Mouse (Mus musculus): Measurements from ENCODE around the gene Exoc6b. TPM values are rescaled to one million over a fixed set of nuclear protein-coding genes. Genes with fewer than 3 reads are reported as not detected.

Exoc6b gene
- polyA plus RNA-seq, 1 experiment from 2014 or later, result 15.2 TPM

- Histone ChIP-seq H3K27me3 (no peaks in the 10 kb centered on the region), H3K36me3 (no peaks in the 10 kb centered on the region), H3K4me3 (no peak overlapping the region), H3K27ac (no peak overlapping the region), H3K9me3 (replicated peaks) (no peaks in the 10 kb centered on the region), H3K4me2 (no peak overlapping the region), H3K9ac (no peak overlapping the region), H3K4me1 (replicated peaks) (no peaks in the 10 kb centered on the region)
- no peak for ATAC-seq (replicated peaks; ENCODE audit: insufficient number of reproducible peaks, insufficient read depth, low FRiP score, low read depth)
- 59% methylated on average over 2 of the region's 2 CpGs for WGBS
Measured at GRCm38 (mm10) chr6:84656680-84657079, 412.6 kb downstream of the Exoc6b start.

GRCm38 (mm10) chr6:84651902-84652301 lies 417.4 kb downstream of the Exoc6b start:
- no peak overlapping the region for H3K4me2 ChIP-seq
- H3K4me1 ChIP-seq (replicated peaks), result peaks cover 2% of the 10 kb centered on the region; the same call in 1 of the 2 replicates
- H3K27me3 ChIP-seq, result no peaks in the 10 kb centered on the region
- H3K9ac ChIP-seq, result no peak overlapping the region
- no peak overlapping the region for H3K4me3 ChIP-seq
- ATAC-seq (replicated peaks; ENCODE audit: insufficient number of reproducible peaks, insufficient read depth, low FRiP score, low read depth), result no peak
- H3K27ac ChIP-seq, result no peak overlapping the region
- no peaks in the 10 kb centered on the region for H3K9me3 ChIP-seq (replicated peaks)
- no peaks in the 10 kb centered on the region for H3K36me3 ChIP-seq
- 61% methylated on average over 3 of the region's 3 CpGs for whole genome bisulfite sequencing

- ATAC-seq (replicated peaks; ENCODE audit: insufficient number of reproducible peaks, insufficient read depth, low FRiP score, low read depth), result no peak
- no peaks in the 10 kb centered on the region for H3K27me3 ChIP-seq
Measured at GRCm38 (mm10) chr6:84647197-84647596, 422.1 kb downstream of the Exoc6b start.

GRCm38 (mm10) chr6:84646696-84647095 lies 422.6 kb downstream of the Exoc6b start:
- Histone ChIP-seq H3K9me3 (replicated peaks) (no peaks in the 10 kb centered on the region), H3K36me3 (no peaks in the 10 kb centered on the region), H3K4me1 (replicated peaks) (peaks cover 3% of the 10 kb centered on the region; the same call in 1 of the 2 replicates), H3K27ac (no peak overlapping the region), H3K4me2 (no peak overlapping the region), H3K4me3 (no peak overlapping the region), H3K9ac (no peak overlapping the region), H3K27me3 (no peaks in the 10 kb centered on the region)
- ATAC-seq (replicated peaks; ENCODE audit: insufficient number of reproducible peaks, insufficient read depth, low FRiP score, low read depth), result no peak
- 50% methylated on average over 2 of the region's 2 CpGs for WGBS

More at GRCm38 (mm10) chr6:84647197-84647596, 422.1 kb downstream of the Exoc6b start:
- Histone ChIP-seq H3K27ac (no peak overlapping the region), H3K36me3 (no peaks in the 10 kb centered on the region), H3K9ac (no peak overlapping the region), H3K4me1 (replicated peaks) (peaks cover 2% of the 10 kb centered on the region; the same call in 1 of the 2 replicates), H3K9me3 (replicated peaks) (no peaks in the 10 kb centered on the region), H3K4me2 (no peak overlapping the region), H3K4me3 (no peak overlapping the region)
- 43% methylated on average over 4 of the region's 4 CpGs for WGBS

GRCm38 (mm10) chr6:84641062-84641431 lies 428.3 kb downstream of the Exoc6b start:
- ATAC-seq (replicated peaks; ENCODE audit: insufficient number of reproducible peaks, insufficient read depth, low FRiP score, low read depth), result no peak
- Histone ChIP-seq H3K27ac (no peak overlapping the region), H3K4me1 (replicated peaks) (peaks cover 16% of the 10 kb centered on the region), H3K9me3 (replicated peaks) (no peaks in the 10 kb centered on the region), H3K27me3 (no peaks in the 10 kb centered on the region), H3K36me3 (no peaks in the 10 kb centered on the region), H3K4me2 (no peak overlapping the region), H3K9ac (no peak overlapping the region), H3K4me3 (no peak overlapping the region)
- WGBS, result 44% methylated on average over 4 of the region's 4 CpGs

- Histone ChIP-seq H3K9ac (no peak overlapping the region), H3K9me3 (replicated peaks) (no peaks in the 10 kb centered on the region), H3K27me3 (no peaks in the 10 kb centered on the region), H3K4me3 (no peak overlapping the region), H3K4me2 (no peak overlapping the region), H3K4me1 (replicated peaks) (peaks cover 16% of the 10 kb centered on the region), H3K27ac (0 out of 2 replicates have a peak overlapping the region, but pooled peaks have one; percentile 18), H3K36me3 (no peaks in the 10 kb centered on the region)
- ATAC-seq (replicated peaks; ENCODE audit: insufficient number of reproducible peaks, insufficient read depth, low FRiP score, low read depth), result peak; percentile 39; the same call in 1 of the 2 replicates
- WGBS, result 30% methylated on average over 9 of the region's 9 CpGs
Measured at GRCm38 (mm10) chr6:84640324-84641061, 428.8 kb downstream of the Exoc6b start.

GRCm38 (mm10) chr6:84638206-84638605 lies 431.1 kb downstream of the Exoc6b start:
- Histone ChIP-seq H3K4me2 (no peak overlapping the region), H3K36me3 (no peaks in the 10 kb centered on the region), H3K27me3 (no peaks in the 10 kb centered on the region), H3K4me3 (no peak overlapping the region), H3K9ac (no peak overlapping the region), H3K4me1 (replicated peaks) (peaks cover 16% of the 10 kb centered on the region), H3K27ac (no peak overlapping the region), H3K9me3 (replicated peaks) (no peaks in the 10 kb centered on the region)
- ATAC-seq (replicated peaks; ENCODE audit: insufficient number of reproducible peaks, insufficient read depth, low FRiP score, low read depth), result no peak

- Histone ChIP-seq H3K4me1 (replicated peaks) (no peaks in the 10 kb centered on the region), H3K27ac (no peak overlapping the region), H3K9ac (no peak overlapping the region), H3K27me3 (no peaks in the 10 kb centered on the region), H3K9me3 (replicated peaks) (no peaks in the 10 kb centered on the region), H3K36me3 (no peaks in the 10 kb centered on the region), H3K4me2 (no peak overlapping the region), H3K4me3 (no peak overlapping the region)
- no peak for ATAC-seq (replicated peaks; ENCODE audit: insufficient number of reproducible peaks, insufficient read depth, low FRiP score, low read depth)
- WGBS, result 70% methylated on average over 2 of the region's 2 CpGs
Measured at GRCm38 (mm10) chr6:84631588-84631987, 437.7 kb downstream of the Exoc6b start.

GRCm38 (mm10) chr6:84630276-84630675 lies 439.0 kb downstream of the Exoc6b start:
- WGBS, result 26% methylated on average over 1 of the region's 1 CpGs
- Histone ChIP-seq H3K4me1 (replicated peaks) (no peaks in the 10 kb centered on the region), H3K9ac (no peak overlapping the region), H3K27ac (no peak overlapping the region), H3K36me3 (no peaks in the 10 kb centered on the region), H3K4me3 (no peak overlapping the region), H3K27me3 (no peaks in the 10 kb centered on the region), H3K4me2 (no peak overlapping the region), H3K9me3 (replicated peaks) (no peaks in the 10 kb centered on the region)
- ATAC-seq (replicated peaks; ENCODE audit: insufficient number of reproducible peaks, insufficient read depth, low FRiP score, low read depth), result no peak

- no peak overlapping the region for H3K4me3 ChIP-seq
- no peak overlapping the region for H3K4me2 ChIP-seq
- no peak overlapping the region for H3K27ac ChIP-seq
- ATAC-seq (replicated peaks; ENCODE audit: insufficient number of reproducible peaks, insufficient read depth, low FRiP score, low read depth), result no peak
- H3K9me3 ChIP-seq (replicated peaks), result no peaks in the 10 kb centered on the region
- no peaks in the 10 kb centered on the region for H3K4me1 ChIP-seq (replicated peaks)
- no peaks in the 10 kb centered on the region for H3K36me3 ChIP-seq
- H3K27me3 ChIP-seq, result no peaks in the 10 kb centered on the region
- H3K9ac ChIP-seq, result no peak overlapping the region
- WGBS, result 75% methylated on average over 5 of the region's 5 CpGs
Measured at GRCm38 (mm10) chr6:84628831-84629230, 440.5 kb downstream of the Exoc6b start.

GRCm38 (mm10) chr6:84626398-84626797 lies 442.9 kb downstream of the Exoc6b start:
- Histone ChIP-seq H3K9me3 (replicated peaks) (no peaks in the 10 kb centered on the region), H3K27ac (no peak overlapping the region), H3K36me3 (no peaks in the 10 kb centered on the region), H3K27me3 (no peaks in the 10 kb centered on the region), H3K4me2 (no peak overlapping the region), H3K9ac (no peak overlapping the region), H3K4me3 (no peak overlapping the region), H3K4me1 (replicated peaks) (no peaks in the 10 kb centered on the region)
- WGBS, result 84% methylated on average over 2 of the region's 2 CpGs
- ATAC-seq (replicated peaks; ENCODE audit: insufficient number of reproducible peaks, insufficient read depth, low FRiP score, low read depth), result no peak

GRCm38 (mm10) chr6:84619166-84619565 lies 450.1 kb downstream of the Exoc6b start:
- ATAC-seq (replicated peaks; ENCODE audit: insufficient number of reproducible peaks, insufficient read depth, low FRiP score, low read depth), result no peak
- H3K27me3 ChIP-seq, result no peaks in the 10 kb centered on the region
- H3K4me2 ChIP-seq, result no peak overlapping the region
- H3K9me3 ChIP-seq (replicated peaks), result no peaks in the 10 kb centered on the region
- no peak overlapping the region for H3K27ac ChIP-seq
- H3K4me1 ChIP-seq (replicated peaks), result no peaks in the 10 kb centered on the region
- no peak overlapping the region for H3K9ac ChIP-seq
- 82% methylated on average over 6 of the region's 6 CpGs for whole genome bisulfite sequencing
- no peak overlapping the region for H3K4me3 ChIP-seq
- no peaks in the 10 kb centered on the region for H3K36me3 ChIP-seq
